Mouse (Mus musculus): ENCODE measurements around the gene Dnmt3b.
"Not testable (repeated sequence)": the region's sequence is repeated elsewhere in the genome, so short reads cannot be mapped to it uniquely, and the experiment has no call there.

DNA sequence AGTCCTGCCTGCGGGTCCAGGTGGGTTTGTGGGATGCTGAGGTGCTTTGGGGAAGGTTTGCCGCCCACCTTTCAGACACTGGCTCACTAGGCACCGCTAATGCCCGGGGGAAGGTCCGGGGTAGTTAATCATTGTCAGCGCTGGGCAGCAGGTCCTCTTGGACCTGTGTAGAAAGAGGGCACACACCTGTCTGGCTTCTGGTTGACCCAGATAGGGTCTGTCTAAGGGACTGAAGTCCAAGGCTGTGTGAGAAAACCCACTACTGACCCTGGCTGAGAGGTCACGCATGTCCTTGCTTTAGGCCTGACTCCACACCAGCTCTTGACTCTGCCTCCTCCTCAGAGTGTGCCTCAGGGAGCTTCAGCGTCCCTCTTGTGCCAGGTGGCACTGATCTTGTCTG, 8.4 kb downstream of the Dnmt3b start:
- TF ChIP-seq CTCF (conservative IDR thresholded peaks at IDR 0.05; ENCODE audit: insufficient read depth, insufficient read length, low read depth, low read length); POLR2A (IDR thresholded peaks at IDR 0.05; ENCODE audit: low read depth, low read length): not testable (repeated sequence)
